Mouse (Mus musculus): ENCODE results near the gene Tiam2. TPM values are rescaled to one million over a fixed set of nuclear protein-coding genes. Genes with fewer than 3 reads are reported as not detected.
A peak's percentile ranks its signal among the peaks of the same experiment; 100 is the strongest.

Tiam2 gene
- total RNA-seq, 2 experiments from 2014 or later: 18.9 to 21.5 TPM

DNA sequence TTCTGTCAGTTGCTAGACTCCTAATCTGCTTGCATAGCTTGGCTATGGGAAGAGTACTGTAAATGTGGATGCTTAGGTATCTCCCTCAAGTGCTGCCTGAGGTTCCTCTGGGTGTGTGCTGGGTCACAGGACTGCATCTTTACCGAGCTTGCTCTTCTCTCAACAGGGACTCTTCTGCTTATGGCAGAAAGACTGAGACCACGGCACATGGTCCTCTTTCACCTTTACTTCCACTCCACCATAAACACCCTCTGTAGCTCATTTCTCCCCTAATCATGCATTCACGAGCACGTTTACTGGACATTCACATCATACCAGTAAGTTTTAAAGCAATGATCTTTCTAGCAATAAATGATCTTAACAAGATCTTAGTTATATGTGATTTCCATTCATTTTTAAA, 63.4 kb downstream of the Tiam2 start:
- DNase-seq (ENCODE audit: low spot score in 2 of 2): no peak

DNA sequence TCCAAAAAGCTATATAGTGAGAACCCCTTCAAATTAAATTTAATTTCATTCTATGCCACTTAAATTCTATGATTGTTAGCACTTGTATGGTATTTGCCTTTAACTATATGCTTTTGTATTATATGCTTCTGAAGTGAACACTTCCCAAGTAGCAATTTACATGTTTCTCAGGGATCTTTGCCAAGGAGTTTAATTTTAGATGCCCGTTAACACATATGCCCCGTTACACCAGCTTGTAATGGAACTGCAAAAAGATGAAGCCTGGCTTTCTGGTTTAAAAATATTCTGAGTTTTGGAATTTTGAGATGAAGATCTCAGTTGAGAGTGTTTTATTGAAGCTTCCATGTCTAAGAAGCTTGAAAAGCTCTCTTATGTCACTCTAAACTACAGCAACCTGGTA, 67.6 kb downstream of the Tiam2 start:
- no peak for DNase-seq (ENCODE audit: low spot score in 2 of 2)

DNA sequence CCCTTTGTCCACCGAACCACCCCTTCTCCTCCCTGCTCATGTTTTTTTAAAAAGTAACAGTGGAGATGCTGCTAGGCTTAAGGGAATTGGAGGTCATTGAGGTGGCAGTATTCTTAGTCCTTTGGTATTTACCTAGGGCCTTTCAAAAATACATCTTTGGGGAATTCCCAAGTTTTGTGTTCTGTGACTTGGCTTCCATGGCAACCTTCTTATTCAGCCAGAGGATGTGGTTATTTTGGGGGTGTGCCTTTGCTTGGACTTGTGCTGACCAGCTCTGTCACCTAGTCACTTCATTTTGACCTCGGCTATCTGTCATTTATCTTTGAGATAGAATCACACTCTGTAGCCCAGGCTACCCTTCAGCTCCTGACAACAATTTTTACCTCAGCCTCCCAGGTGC, 68.6 kb downstream of the Tiam2 start:
- no peak for DNase-seq (ENCODE audit: low spot score in 2 of 2)

DNA sequence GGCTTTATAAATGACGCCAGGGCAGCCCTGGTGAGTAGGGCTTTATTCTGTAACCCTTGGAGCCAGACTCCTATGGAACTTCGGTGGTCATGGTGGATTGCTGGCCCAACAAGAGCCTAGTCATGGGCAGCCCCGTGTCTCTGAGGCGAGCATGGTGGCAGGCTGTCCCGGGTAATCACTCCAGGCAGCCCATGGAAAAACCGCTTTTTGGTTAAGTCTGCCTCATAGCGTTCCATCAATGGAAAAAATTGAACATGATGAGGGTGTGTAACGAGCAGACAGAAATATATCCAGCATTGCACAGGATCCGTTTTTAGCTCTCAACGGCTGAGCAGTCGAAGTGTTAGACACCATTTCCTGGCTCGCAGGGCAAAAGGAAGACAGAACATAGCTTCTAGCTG, 70.5 kb downstream of the Tiam2 start:
- no peak for DNase-seq (ENCODE audit: low spot score in 2 of 2)

DNA sequence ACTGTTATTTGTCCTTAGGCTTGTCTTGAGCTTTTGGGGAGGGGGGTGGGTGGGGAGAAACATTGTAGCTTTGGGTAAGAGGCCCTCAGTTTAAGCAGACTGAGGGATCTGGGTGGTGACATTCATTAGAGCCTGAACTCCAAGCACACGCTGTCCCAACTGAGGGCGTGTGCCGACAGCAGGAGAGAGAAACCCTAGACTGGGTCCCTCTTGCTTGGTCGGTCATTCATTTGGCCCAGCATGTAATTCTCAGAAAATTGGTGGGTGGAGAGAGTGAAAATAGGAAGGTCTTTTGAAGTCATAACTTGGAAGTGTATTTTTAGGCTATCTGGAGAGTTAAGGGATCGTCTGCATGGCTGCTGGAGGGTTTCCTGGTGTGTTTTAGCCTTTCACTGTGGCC, 71.5 kb downstream of the Tiam2 start:
- DNase-seq (ENCODE audit: low spot score in 2 of 2): no peak

DNA sequence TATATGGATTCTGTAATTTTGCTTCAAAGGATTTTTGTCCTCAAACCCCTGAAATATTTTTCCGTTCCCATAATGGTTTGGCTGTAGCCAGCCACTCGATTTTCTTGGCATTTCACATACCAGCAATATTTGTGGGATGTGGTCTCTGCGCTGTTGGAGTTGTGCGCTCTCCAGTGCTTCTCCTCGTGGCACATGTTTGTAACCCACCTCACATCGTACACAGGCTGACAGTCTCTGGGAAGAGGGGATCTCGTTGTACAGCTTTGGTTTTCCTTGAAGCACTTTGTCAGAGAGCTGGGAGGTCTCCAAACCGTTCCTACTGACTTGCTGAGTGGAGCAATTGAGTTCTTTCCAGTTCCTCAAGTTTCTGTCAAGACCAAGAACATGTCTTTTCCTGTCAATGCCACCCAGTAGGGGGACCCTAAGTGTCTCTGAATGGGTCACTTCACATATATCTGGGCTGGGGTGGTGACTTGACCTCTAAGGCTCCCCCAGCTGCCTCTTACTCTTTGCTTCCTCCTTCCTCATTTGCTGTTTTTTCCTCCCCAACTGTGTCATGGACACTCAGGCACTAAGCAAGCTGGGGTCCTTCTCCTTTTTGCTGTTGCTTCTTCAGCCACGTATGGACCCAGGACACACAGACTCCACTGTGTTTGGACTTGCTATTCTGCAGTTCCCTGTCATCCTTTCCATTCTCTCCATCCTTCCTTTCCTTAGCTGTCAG, 79.1 kb downstream of the Tiam2 start:
- no peak for DNase-seq (ENCODE audit: low spot score in 2 of 2)

DNA sequence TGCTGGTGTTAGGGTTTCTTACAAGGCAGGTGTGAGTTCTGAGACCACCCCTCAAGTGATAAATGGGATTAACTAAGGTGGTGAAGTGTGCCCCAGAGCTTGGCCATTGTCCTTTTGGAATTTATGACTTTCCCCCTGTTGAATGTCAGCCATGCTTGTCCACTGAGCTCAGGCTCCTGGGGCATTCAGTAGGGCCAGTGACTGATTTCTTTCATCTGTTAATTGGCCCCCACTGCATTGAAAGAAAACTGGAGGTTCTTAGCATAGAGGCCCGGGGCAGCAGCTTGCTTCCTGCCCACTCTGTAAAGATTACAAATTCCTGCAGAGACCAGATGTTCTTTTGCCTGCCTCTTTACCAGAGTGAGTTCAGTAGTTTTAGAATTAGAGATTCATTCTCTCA, 80.7 kb downstream of the Tiam2 start:
- DNase-seq (ENCODE audit: low spot score in 2 of 2): no peak

DNA sequence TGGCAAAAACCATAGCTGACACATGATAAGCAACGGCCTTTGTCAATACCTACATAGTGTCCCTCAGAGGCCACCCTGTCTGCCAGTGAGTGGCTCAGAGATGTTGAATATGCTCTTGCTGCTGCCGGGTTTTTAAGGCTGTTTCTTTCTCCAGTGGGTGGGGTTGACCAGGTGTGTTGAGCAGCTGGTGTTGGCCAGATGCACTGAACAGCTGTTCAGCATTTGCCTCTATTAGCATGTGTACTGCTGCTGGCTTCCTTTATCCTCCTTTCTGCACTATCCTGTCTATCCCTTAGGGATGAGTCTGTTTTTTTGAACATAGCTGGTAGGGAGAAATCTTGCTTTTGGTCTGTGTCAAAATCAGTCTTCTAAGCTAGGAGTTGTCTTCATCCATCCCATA, 83.9 kb downstream of the Tiam2 start:
- DNase-seq (ENCODE audit: low spot score in 2 of 2): no peak

DNA sequence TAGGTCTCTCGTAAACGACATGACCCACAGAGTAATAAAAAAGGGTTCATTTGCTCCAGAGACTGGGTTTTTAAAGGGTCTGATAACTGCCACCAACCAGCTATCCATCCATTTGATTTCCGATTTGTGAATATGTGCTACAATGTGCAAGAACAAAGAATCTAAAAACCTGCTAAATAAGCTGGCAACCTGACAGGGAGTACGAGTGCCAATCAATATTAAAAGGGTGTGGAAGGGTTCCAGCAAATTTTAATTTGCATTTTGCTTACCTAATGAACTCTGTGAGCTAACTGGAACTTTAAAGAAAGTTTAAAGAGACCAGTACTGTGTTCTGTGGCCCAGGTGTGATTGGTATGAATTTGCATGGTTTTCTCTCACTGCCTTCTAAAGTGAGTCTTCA, 86.4 kb downstream of the Tiam2 start:
- DNase-seq (ENCODE audit: low spot score in 2 of 2): no peak

DNA sequence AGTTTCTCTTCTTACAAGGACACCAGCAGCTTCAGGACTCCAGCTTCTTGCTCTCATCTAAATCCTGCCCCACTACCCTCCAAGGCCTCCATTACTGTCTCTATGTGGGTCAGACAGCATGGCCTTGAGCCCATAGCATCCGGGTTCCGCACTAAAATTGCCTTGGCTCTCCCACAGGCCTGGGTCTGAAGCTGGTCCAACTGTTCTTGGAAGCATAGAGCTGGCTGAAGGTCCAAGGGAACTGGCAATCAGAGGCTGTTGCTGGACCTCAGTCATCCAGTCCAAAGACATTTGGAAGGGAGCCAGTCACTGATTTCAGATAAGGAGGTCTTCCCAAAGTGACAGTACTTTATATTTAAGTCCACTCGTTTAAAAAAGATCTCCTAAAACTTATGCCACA, 89.2 kb downstream of the Tiam2 start:
- peak; percentile 46 to 74 for DNase-seq (ENCODE audit: low spot score in 2 of 2)

DNA sequence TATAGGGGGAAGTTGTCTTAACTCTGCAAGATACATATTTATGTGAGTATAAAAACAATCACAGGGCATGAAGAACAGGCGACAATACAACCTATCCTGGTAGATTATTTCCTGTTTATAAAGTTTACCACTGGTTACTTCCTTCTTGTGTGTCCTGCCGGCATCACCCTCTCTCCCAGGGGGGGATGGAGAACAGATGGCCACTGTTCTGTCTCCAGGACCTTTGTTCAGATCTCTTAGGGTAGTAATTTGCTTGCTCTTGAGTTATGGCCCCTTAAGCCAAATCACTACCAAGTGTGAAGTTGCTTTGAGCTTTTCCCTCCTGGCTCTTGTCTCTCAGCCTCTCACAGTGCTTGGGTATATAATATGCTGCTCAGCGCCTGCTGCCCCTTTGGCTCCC, 90.0 kb downstream of the Tiam2 start:
- DNase-seq (ENCODE audit: low spot score in 2 of 2): no peak

DNA sequence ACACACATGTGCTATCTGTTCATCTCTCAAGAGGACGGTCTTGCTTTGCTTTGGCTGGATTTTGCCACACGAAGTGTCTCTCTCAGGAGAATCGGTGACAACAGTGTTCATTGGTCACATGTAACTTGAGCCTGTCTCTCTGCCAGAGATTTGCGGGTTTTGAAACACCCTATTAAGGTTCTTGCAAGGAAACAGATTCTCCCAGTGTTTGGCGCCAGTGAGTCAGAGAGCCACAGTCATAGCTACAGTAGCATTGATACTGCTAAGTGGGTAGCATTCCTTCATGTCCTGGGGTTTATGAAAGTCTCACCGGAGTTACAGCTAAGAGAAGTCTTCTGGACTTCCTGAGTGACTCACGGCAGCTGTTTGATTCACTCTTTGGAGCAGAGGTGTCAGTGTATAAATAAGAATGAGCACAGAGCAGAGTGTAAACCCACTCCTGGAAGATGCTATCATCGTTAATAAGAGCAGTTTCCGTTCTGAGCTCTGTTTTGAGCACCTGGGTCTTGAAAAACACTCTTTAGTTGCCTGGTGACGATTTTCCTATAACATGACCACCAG, 93.1 kb downstream of the Tiam2 start:
- no peak for DNase-seq (ENCODE audit: low spot score in 2 of 2)

DNA sequence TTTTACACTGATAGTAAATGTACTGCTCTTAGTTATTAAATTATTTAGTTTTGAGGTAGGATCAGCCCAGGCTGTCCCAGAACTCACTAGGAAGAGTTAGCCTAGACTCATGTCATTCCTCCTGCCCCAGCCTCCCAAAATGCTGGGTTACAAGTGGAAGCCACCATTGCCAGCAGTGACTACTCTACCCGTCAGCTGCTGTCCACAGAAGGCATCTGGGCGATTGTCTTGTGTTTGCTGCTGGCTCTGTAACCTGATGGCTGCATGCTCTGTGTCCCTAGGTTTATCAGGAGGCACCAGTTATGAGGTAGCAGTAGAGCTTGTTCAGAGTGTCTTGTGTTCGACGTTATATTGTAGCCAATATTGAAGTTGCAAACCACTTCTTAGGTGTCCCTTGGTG, 93.8 kb downstream of the Tiam2 start:
- DNase-seq (ENCODE audit: low spot score in 2 of 2): no peak

DNA sequence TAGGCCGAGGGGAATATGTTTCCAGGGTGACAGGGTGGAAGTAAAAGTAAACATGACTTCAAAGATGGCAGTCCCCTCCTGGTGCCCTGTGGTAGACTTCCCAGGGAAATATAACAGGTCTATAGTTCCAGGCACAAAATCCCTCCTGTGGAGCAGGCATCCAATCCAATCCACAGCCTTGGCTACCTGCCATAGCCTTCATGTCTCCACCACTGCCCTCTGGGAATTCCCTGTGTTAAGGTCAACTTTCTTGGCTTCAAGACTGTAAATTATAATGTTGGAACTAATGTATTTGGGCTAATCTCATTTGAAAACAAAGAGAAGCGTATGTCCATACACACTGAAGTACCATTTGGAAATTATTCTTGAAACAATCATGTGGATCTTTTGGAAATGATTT, 97.0 kb downstream of the Tiam2 start:
- no peak for DNase-seq (ENCODE audit: low spot score in 2 of 2)

DNA sequence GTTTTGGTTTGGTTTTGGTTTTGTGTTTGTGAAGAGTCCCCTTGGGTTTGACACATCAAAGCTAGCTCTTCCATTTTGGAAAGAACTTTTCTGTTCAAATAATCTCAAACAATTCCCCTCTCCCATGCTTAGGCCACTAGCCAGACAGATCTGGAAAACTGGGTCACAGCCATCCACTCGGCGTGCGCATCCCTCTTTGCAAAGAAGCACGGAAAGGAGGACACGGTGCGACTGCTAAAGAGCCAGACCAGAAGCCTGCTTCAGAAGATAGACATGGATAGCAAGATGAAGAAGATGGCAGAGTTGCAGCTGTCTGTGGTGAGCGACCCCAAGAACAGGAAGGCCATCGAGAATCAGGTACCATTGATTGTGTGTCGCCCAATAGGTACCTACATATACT, 102.3 kb downstream of the Tiam2 start:
- DNase-seq (ENCODE audit: low spot score in 2 of 2): no peak

DNA sequence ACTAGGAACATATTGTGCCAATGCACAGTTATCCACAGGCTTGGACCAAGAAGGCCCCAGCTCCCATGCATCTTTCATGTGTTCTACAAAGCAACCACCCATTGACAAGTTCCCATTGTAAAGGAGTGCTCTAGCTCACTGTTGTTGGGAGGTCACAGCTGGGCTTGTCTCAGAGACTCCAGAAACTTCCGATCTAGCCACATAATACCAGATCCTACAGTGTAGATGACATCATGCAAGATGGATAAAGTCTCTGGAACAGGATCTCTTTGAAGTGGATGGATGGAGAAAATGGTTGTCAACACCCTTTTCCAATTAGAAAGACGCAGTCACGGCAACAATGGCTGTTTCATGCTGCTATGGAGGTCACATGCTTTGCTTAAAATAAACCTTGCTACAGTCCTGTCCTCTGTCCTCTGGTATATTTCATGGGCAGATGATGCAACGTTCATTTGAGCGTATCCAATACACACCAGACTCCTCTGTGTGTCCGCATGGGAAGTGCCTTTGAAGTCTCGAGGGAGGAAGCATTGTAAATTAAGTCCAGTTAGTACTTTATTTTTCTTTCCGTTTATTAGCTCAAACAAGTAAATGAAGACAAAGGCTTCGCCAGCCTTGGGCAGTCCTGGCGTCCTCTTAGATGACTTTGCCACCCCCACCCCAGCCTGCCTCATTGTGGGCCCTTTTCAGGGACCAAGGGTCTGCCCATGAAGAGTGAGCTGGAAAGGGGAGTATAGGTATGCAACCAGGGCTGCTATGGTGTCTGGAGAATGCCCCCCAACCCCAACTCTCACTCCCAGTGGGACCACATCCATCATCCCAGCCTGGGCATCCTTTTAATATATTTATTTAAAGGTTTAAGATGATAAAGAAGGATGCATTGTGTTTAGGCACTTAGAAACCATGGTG, 106.5 kb downstream of the Tiam2 start:
- no peak for DNase-seq (ENCODE audit: low spot score in 2 of 2)

DNA sequence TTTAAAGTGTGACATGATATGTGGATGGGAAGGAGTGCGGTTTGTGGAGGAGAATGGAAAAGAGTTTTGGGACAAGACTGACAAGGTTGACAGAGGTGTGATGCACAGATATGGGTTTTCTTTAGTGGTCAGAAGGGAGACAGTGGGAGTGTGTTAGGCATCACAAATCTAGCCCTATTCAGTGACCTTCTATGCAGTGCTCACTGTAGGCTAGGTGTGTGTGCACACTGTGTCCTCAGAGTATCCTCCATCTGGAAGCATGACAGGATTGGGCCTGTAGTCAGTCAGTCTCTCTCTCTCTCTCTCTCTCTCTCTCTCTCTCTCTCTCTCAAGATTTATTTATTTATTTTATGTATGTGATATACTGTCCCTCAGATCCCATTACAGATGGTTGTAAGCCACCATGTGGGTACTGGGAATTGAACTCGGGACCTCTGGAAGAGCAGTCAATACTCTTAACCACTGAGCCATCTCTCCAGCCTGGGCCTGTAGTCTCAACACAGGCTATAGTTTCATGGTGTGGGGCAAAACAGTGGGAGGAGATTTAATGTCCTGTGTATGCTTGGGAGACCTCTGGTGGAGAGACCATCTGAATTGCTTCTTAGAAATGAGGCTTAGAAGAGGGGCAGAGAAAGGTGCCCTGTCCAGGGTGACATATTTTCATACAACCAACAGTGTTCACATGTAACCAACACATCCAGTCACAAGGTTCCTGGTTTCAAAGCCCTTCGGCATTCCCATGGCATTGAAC, 107.3 kb downstream of the Tiam2 start:
- no peak for DNase-seq (ENCODE audit: low spot score in 2 of 2)

DNA sequence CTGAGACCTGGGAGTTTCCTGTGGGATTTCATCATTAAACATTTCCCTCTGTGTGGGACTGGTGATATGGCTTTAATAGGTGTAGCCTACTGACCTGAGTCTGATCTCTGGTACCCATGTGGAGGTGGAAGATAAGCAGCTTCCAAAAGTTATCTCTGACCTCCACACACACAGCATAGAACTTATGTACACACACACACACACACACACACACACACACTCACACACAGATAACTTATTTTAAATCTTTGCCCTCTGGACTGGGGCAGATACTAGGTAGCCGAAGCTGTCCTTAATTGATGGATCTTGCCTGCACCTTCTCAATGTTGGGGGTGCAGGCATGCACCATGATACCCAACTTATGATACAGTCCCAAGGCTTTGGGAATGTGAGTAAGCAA, 108.9 kb downstream of the Tiam2 start:
- DNase-seq (ENCODE audit: low spot score in 2 of 2): no peak

DNA sequence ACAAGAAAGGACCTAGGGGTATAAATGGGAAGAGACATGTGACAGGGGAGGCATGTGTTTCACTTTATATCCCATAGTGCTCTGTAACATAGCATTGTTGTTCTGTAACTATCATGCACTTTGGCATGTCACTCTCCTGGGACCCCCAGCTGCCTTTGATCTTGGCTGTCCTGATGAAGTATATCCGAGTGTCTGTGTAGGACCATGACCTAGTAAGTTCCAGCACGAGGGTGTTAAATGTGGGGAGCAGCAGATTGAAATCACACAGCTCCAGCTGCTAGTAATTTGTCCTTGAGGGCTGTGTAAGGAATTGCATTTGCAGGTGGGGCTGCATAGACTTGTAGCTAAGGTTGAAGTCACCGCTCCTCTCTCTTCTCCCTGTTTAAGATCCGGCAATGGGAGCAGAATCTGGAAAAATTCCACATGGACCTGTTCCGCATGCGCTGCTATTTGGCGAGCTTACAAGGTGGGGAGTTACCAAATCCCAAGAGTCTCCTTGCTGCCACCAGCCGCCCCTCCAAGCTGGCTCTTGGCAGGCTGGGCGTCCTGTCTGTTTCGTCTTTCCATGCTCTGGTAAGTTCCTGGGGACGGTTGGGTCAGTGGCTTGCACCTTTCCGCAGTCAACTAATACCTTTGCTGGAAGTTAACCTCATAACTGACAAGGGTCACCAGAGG, 110.6 kb downstream of the Tiam2 start:
- DNase-seq (ENCODE audit: low spot score in 2 of 2): no peak

DNA sequence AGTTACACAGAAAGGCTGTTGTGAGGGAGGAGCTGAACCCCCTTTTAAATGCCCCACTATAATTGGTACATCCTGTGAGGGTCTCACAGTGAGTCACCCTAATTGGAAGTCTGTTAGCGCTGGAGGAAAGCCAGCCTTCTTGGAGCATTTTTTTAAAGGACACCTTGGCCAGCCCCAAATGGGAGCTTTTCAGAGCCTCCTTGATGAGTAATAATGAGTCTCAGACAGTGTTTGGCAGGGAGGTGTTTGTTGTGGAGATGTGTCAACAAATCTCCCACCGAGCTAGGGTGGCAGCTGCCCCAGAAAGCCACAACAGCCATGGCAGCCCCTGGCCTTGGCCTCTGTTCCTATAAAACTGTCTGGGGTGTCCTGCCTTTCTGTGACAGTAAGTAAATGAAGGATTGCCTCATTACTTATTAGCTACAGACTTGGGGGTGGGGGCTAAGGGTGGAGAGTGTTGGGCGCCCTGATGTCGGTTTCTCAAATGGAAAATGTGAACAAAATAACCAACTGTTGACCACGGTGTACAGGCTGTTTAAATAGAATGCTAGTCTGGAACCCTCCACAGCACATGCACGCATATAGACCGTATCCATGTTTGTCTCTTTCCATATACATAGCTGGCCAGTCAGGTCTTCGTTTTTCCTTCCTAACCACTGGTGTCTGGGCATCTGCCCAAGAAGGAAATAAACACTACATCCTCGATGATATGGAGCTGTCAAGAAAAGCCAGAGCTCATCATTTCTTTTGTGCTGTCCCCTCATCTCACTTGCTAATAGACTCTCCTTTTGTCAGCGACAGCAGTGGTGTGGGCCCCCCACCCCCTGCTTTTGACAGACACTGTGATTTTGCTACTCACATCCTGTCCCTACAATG, 116.4 kb downstream of the Tiam2 start:
- peak; percentile 29 to 75 for DNase-seq (ENCODE audit: low spot score in 2 of 2)
